Mouse (Mus musculus) adrenal gland, postnatal 10 days (tissue): Measurements from ENCODE around the gene Utp20. TPM values are rescaled to one million over a fixed set of nuclear protein-coding genes. Genes with fewer than 3 reads are reported as not detected.

Experiments
- DNase-seq: peaks from one replicate; pipeline ENCODE4 v3.0.0; 2021; ENCODE audit warnings: mixed read lengths
- total RNA-seq, 2 experiments: library from RNA; stranded (reverse); gene quantifications; 2 replicates each; pipeline ENCODE4 v1.2.3; 2021

Utp20 gene
- total RNA-seq, 2 experiments from 2014 or later, result 20.8 to 25.7 TPM

GRCm38 (mm10) chr10:88716986-88717755 lies 109.4 kb downstream of the Utp20 start:
- DNase-seq, result no peak

GRCm38 (mm10) chr10:88715621-88716020 lies 111.0 kb downstream of the Utp20 start:
- DNase-seq, result no peak

GRCm38 (mm10) chr10:88714744-88715143 lies 111.9 kb downstream of the Utp20 start:
- DNase-seq, result no peak

- DNase-seq, result no peak
Measured at GRCm38 (mm10) chr10:88712359-88712758, 114.2 kb downstream of the Utp20 start.

- DNase-seq, result no peak
Measured at GRCm38 (mm10) chr10:88708671-88709523, 117.7 kb downstream of the Utp20 start.

GRCm38 (mm10) chr10:88700938-88701337 lies 125.7 kb downstream of the Utp20 start:
- DNase-seq, result no peak

Other genes starting within 250 kb of the Utp20 start
- 100 to 1,000 TPM in 1 of 2 experiments, 10 to 100 TPM in 1; 43.0 to 253 TPM for gene Mybpc1, start 221.7 kb downstream of the Utp20 start, total RNA-seq
- gene Spic, start 141.8 kb downstream of the Utp20 start, total RNA-seq, result 1 to 10 TPM; 1.9 to 3.6 TPM
- 10 to 100 TPM; 94.6 to 96.3 TPM for gene Arl1, start 95.9 kb downstream of the Utp20 start, total RNA-seq
- under 1 TPM; 0.06 TPM for gene Slc5a8, start 59.2 kb upstream of the Utp20 start, total RNA-seq